Mouse (Mus musculus) v-Abl transformed pro-B cells (cell line): ENCODE measurements around the gene Phf21b.

Source experiments
- in situ Hi-C, 2 experiments: fragments of 400-800 bp; cut with MboI; formaldehyde crosslinking; loops; one replicate each; pipeline ENCODE4 v1.15.1; 2025; ENCODE audit not compliant: unreplicated experiment in 2 of 2

Phf21b gene

DNA sequence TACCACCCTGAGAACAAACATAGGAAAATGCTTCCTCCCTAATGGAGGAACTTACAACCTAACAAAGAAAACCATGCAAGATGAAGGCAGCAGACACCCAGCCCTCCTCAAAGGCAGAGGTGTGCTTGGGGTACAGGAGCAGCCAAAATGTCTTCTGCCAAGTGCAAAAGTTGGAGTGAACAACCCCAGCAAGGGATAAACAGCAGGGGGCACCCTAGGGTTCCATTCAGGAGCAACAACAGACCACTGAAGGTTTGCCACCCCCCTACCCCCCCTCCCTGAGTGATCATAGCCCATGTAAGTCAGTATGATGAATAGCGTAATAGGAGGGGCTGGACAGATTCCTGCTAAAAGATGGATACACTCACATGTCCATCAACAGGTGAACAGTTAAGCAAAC is 5.5 kb downstream of the Phf21b start:
- in situ Hi-C loops, result no loop called here

DNA sequence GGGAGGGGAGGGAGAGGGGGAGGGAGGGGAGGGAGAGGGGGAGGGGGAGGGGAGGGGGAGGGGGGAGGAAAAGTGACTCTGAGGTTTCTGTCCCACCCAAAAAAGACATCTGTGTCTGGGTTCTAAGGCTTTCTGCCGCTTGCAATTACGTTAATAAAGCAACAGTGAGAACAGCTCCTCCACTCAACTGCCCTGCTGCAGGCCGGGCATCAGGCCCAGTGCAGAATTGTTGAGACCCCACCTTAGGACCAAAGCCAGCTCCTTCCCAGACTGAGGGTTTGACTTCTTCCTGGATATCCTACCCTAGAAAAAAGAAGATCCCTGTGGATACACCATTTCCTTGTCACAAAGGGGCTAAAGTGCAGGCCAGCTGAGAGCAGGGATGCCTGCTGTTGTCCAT is 9.6 kb downstream of the Phf21b start:
- in situ Hi-C loops, result loop anchor here in 1 of 2 experiments (5.0 kb wide), 1 partner anchor 46 kb away; no protein-coding TSS in a partner anchor

DNA sequence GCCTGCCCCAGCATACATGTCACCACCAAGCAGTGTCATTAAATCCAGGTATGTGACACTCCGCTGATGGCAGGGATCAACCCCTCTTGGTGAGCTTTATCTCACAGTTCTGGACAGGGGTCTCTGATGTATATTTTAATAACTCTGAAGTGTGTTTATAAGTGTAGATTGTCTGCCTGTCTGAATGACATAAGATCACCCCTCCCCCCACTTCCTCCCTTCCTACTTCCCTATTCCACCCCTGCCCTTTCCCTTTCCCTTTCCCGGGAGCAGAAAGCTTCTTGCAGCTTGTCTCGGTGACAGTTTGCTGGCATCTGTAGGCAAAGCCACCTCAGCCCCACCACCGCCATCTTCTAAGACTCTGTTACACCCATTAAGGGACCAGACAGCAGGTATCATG is 11.0 kb downstream of the Phf21b start:
- in situ Hi-C loops, result loop anchor here in 1 of 2 experiments (5.0 kb wide), 1 partner anchor 47 kb away; no protein-coding TSS in a partner anchor

DNA sequence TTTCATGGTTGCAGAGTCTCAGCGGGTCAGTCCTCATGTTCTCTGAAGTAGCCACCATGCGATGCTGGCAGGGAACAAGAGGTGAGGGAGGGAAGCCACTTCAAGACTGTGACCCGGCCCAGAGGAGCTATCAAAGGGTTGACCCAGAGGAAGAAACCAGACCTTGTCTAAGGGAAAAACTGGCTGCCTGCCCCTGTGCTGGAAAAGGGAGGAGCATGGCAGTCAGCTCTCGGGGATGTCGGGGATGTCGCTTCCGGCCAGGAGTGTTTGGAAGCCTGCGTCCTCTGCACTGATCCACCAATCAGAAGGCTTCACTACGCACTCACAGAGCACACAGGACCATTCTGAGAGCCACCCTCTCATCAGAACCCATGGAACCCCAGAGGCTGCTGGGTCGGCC is 12.8 kb downstream of the Phf21b start:
- in situ Hi-C loops, result no loop called here

DNA sequence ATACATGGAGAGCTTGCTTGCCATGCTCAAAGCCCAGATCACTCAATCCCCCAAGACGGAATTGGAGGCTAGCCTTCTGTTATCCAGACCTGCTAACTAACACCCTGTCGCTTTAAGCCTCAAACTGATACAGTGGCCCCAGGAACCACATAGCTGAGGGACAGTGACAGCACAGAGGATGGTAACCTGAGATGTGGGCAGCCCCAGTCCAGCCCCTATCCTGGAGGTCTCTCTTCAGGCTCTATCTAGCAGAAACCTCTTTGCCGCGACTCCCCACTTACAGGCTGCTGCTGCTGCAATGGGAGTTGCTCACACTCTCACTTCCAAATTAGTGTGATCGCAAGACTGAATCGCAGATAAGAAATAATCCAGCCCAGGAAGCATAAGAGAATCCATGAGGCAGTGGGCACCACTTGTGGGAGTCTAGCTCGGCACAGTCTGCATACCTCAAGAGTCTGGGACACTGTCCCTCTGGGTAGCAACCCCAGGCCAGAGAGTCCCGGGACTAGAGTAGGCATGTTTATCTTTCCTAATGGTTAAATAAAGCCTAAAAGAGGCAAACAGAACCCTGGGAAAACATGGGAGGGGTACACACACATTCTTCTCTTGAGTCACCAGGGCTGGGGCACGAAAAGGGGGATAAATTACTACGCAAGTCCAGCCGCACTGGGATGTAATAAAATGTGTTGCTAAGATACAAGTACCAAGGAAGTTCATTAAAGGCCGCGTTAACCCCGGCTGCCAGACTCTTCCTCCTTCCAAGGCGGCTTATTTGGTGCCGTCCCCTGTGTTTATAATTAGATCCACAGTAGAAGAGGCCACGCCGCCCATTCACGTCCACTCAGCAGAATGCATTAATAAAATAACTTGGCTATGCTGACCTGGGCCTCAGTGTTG is 13.7 kb downstream of the Phf21b start:
- in situ Hi-C loops, result no loop called here

DNA sequence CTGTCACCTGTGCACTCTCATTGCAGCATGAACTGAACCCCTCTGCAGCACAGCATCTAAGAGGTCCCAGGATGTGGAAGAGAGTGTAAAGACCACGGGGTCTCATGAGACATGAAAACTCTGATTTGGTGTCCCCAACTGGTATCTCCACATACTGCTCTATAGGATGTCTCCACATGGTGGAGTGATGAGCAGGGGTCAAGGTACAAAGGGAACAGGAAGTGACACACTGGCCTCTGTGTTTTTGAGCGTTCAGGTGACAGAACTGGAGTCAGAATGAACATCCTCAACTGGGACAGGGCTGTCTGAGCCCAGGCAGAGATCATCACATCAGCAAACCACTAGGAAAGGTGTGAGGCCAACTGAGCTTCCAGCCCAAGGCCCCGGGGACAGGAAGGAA is 15.3 kb downstream of the Phf21b start:
- in situ Hi-C loops, result no loop called here

DNA sequence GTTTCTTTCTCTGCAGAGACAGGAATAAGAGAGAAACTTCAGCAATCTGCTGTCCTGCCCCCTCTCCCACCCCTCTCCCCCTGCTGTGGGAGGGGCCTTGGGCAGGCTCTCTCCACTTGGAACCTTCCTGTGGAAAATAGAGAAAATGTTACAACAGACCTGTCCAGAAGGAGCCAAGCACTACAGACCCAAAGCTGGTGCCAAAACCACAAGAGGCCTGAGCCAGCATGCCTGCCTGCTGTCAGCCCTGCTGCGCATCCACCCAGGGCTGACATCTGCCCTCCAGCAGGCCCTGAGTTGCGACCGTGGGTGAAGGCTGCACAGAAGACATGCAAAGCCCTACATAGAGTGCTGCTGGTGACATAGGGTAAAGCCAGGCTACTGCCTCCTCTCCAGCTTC is 16.3 kb downstream of the Phf21b start:
- in situ Hi-C loops, result no loop called here

DNA sequence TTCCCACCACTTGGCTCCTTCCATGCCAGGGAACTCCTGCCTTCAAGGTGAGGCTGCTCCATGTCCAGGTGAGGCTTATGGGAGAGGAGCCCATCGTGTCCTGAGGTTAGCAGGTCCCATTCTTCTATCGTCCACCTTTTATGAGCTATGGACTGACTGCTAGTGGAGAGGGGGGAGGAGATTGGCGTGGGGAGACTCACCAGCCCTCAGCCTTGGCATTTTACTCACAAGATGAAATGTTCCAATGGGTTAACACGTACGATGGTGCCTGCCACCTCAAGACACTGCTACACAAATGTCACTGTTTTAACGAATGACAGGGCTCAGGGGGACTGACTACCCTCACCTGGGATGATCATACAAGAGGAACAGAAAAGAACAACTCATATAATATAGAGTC is 18.0 kb downstream of the Phf21b start:
- in situ Hi-C loops, result no loop called here

DNA sequence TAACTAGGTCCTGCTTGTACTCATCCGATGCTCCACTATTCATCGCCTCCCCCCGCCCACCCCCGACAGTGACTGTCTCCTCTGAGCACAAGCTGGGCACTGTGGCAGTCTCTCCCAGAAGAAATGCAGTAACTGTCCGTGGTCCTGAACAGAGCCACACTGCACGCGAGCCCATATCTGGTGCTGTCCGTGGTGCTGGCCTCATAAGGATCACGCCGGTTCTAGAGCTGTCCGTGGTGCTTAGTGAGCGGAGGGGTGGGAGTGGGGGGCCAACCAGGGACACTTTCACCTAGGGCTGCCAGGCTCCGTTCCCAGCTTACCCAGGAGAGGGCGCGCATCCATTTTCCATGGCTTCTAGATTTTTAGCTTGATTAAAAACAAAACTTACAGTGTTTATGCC is 26.4 kb downstream of the Phf21b start:
- in situ Hi-C loops, result no loop called here

DNA sequence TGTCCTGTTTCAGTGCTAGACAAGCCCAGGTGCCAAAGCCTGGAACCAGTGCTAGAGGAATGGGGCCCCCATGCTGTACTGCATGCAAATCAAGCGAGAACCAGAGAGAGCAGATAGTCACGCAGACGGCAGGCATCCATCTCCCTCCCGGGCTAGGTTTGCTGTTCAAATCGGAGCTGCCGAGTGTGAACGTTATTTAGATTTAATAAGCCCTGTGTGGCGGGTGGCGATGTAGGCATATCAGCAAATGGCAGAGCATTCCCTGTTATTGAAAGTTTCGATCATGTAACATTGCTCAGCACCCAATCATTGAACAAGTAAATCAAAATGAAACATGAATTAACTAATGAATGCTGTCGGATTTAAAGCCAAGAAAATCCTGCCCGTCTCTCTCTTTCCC is 27.2 kb downstream of the Phf21b start:
- in situ Hi-C loops, result no loop called here

DNA sequence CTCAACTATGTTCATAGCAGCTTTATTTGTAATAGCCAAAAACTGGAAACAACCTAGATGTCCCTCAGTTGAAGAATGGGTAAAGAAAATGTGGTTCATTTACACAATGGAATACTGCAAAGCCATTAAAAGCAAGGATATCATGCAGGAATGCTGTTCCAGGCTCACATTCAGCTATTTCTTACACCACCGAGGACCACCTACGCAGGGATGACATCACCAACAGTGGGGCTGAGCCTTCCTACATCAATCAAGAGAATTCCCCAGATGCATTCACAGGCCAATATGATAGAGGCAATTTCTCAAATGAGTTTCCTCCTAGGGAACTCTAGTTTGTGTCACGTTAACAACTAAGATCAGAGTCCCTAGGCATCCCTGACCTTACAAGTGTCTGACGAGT is 32.8 kb downstream of the Phf21b start:
- in situ Hi-C loops, result no loop called here

DNA sequence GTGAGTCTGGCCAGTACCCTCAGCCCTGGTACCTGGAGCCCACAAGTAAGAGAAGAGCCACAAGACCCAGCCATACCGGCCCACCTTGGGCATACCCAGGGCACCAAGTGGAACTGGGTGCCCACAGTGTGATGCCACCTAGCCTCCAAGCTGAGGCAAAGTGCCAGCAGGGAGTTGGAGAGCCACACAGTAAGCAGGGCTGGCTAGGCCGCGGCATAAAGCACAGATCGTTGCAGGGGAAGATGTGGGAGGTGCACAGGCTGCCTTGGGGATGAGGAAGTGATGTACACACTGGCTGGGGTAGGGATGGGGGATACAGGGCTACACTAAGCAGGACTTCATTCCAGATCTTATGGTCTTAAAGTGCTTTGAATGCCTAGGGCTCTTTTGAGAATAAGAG is 35.0 kb downstream of the Phf21b start:
- in situ Hi-C loops, result no loop called here

DNA sequence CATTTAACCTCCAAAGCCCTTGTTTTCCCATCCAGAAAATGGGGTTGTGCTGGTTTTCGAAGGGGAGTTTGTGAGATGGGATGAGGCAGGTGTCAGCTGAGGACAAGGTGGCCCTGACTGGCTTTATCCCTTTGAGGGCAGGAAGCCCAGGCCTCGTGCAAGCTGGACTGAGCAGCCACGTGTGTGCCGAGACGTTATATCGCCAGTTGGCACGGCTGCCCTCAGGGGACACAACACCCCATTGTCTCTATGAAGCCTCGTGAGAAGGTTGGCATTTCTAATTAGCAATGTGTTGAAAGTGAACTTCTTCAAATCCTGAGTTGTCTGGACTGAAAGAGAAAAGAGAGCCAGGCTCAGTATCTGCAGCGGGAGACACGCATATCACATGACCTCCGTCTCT is 37.6 kb downstream of the Phf21b start:
- in situ Hi-C loops, result no loop called here

DNA sequence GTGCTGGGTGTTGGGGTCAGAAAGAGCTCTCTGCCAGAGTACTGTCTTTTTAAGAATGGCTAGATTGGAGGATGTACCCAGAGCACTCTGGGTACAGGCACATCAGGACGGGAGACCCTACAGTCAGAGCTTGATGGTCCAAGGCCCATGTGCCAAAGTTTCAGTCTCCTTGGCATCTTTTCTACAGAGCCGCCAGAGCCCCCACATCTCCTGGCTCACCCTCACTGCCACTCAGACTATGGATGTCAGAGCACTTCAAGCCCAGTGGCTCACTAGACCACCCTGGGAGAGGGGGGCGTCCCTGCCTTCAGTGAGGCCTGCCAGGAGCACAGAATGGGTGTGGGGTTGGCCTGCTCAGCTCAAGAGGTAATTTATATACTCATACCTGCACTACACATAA is 38.3 kb downstream of the Phf21b start:
- in situ Hi-C loops, result no loop called here

DNA sequence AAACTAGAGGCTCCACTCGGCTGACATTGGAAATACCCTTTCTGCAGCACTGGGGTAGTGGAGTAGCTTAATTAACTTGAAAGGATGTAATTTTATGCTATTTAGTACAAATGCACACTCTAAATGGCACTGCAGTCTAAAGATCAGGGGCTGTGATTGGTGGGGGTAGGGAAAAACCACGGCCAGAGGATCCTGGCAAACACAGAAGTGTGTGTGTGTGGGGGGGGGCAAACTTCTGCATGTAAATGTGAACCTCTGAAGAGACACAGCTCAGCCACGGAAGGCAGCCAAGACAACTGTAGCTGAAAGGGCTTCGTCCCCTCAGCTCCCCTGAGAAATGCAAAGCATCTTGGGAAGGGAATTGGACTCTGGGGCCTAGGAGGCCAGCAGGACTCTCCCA is 40.7 kb downstream of the Phf21b start:
- in situ Hi-C loops, result no loop called here

DNA sequence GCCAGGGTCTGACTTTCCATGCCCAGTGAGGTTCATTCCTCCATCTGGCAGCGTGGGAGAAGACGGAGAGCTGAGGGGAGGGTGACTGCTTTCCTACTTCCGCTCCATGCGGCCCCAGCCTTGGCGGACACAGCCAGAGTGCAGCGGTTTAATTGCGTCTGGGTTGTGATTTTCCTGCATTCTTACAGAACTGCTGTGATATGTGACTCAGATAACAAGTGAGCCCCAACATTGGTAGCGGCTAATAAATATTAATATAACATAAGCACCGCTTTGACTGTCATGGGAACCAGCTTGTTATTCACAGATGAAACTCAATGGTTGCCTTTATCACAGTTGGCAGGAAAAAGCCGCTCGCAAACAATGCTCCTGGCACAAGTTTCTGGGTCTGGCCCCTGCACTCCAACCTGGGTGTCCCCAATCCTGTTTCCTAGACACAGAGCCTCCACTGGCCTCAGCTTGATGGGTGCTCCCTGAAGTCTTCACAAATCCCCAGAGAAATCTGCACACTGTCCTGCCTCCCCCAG is 43.0 kb downstream of the Phf21b start:
- in situ Hi-C loops, result no loop called here

DNA sequence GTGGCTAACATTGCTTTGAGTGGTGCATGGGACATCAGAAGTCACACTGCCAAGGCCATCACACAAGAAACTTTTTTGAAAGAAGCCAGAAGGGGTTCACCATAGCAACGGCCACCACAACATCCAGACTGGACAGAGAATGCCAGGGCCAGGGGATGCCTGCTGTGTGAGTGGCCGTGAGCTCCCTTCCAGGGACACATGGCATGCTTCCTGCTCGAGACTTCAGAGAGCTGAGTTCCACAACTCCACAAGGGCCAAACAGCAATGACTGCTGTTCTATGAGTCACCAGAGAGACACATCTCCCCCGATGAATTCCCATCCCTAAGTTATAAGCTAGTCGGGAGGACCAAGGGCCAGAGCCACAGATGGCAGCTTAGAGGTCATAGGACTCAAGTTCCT is 44.7 kb downstream of the Phf21b start:
- in situ Hi-C loops, result no loop called here

DNA sequence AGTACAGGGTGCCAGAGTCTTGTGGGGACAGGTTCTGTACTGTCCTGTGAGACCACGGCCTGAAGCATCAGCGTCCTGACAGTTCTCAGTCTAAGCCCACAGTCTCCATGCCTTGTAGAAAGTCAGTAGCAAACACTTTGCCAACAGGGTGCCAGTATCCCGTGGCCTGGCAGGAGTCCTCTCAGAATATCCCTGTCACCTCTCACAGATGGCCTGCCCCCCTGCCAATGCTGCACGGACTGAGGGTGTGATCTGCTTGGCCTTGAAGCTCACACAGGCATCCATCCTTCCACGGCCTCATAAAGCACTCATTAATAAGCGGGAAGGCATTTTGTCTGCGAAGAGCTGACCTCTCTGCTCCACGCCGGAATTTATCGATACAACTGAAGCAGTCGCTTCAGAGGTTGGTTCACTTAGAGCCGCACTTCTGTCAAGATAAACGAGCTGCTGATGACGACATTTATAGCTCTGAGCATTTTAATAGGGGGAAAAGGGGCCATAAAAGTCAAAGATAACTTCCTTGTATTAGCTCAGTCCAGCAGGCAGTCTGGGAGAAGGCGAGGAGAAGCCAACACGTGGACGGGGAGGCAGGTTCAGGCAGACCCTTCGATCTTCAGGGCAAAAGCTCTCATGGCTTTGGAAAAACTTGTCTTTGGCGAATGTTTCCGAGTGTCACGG is 46.4 kb downstream of the Phf21b start:
- in situ Hi-C loops, result no loop called here

DNA sequence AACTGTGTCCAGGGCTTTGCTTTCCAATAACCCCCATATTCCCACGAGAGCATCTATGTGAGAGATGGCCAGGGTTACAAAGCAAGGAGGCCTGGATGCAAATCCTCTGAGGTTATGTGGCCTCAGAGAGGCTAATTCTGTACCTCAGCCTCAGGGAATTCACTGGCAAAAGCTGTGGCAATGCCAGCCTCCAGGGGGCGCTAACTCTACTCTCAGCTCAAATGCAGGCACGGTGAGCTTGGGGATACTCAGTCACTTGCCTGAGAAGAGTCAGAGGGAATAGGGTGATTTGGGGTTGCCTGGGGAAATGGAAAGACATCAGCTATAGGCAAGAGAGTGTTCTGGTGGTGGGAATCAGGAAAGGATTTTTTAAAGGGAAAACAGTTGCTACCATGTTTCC is 52.2 kb downstream of the Phf21b start:
- in situ Hi-C loops, result no loop called here

DNA sequence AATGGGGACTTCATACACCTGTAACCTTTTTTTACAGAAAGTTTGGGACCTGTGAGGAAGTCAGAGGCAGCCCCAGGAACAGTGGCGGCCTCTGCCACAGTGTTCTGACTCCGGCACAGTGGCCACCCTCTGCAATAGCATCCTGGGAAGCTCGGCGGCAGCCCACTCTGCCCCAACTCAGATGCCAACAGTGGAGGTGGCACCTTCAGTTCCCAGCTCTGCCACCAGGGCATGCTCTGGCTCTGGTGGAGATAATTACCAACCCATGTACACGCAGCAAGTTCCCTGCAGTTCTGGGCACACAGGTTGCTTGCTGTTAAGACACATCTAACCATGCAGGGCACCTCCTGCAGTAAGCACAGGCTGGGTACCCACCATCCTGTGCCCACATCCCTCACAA is 55.7 kb downstream of the Phf21b start:
- in situ Hi-C loops, result no loop called here

DNA sequence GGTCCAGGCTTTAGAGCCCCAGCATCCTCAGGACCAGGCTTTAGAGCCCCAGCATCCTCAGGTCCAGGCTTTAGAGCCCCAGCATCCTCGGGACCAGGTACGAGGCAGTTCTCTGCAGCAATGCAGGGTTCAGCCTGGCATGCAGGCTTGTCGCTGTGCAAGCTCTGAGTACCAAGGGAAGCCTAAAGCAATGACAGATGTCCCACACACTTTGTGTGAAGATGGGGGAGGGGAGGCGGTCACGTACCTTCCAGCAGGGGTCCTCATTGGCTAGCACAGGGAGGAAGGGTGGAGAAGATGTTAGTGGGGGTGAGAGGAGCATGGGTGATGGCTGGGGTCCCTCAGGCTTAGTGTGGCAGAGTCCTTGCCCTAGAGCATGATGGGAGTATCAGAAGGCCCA is 62.2 kb downstream of the Phf21b start:
- in situ Hi-C loops, result no loop called here

DNA sequence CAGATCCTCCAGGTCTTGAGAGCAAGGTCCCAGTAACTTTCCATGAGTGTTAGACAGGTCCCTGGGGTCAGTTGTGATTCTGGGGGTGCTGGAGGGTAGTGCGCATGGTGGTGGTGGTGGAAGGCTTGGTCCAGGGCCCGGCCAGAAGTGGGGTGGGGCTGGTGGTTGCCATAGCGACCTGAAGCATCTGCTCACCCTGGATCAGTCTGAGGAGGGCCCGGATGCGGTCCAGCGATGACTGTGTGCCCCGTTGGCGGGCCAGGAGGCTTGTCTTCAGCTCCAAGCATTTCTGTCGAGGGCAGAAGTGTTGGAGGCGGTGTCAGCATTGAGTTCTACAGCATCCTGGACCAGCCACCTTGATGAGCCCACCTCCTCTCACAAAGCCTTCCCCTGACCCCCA is 68.7 kb downstream of the Phf21b start:
- in situ Hi-C loops, result no loop called here
